Mouse (Mus musculus): ENCODE results near the gene Hoxd8. TPM values are rescaled to one million over a fixed set of nuclear protein-coding genes. Genes with fewer than 3 reads are reported as not detected.

Hoxd8 gene
- polyA plus RNA-seq, 1 experiment = 1.4 TPM

- WGBS = 55% methylated on average over 1 of the region's 1 CpGs
- TF ChIP-seq POLR2A (IDR thresholded peaks at IDR 0.05; ENCODE audit: borderline replicate concordance, control insufficient read depth, low read depth, low read length) (no peak), CTCF (IDR thresholded peaks at IDR 0.05; ENCODE audit: control insufficient read depth, insufficient read depth, low read length) (no peak)
- Histone ChIP-seq H3K27ac (ENCODE audit: control insufficient read depth, insufficient read depth, low read depth, low read length, poor library complexity) (no peak overlapping the region), H3K4me3 (replicated peaks; ENCODE audit: control insufficient read depth, low read depth, low read length) (no peak overlapping the region), H3K4me1 (ENCODE audit: control insufficient read depth, insufficient read depth, low read length) (no peaks in the 10 kb centered on the region)
Measured at GRCm38 (mm10) chr2:74751861-74752260, 47.4 kb downstream of the Hoxd8 start.

- TF ChIP-seq POLR2A (IDR thresholded peaks at IDR 0.05; ENCODE audit: borderline replicate concordance, control insufficient read depth, low read depth, low read length) (no peak), CTCF (IDR thresholded peaks at IDR 0.05; ENCODE audit: control insufficient read depth, insufficient read depth, low read length) (no peak)
- Histone ChIP-seq H3K4me3 (replicated peaks; ENCODE audit: control insufficient read depth, low read depth, low read length) (no peak overlapping the region), H3K27ac (ENCODE audit: control insufficient read depth, insufficient read depth, low read depth, low read length, poor library complexity) (no peak overlapping the region), H3K4me1 (ENCODE audit: control insufficient read depth, insufficient read depth, low read length) (no peaks in the 10 kb centered on the region)
- WGBS = 6% methylated on average over 45 of the region's 45 CpGs
Measured at GRCm38 (mm10) chr2:74752431-74753174, 48.2 kb downstream of the Hoxd8 start.

DNA sequence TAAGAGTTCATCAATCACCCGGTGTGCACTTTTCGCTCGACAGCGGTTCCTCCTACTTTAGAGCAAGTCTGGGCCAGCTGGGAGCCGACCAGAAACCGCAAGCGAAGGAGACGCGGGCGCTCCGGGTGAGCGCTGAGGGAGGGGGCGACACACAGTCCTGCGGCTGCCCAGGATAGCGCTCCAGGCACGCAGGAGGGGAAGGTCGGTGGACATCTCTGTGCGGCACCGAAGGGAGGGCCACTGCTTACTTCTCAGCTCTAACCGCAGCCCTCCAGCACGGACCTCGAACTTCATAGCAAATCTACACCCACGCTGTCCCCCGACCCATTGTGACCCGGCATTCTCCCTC, 48.7 kb downstream of the Hoxd8 start:
- Histone ChIP-seq H3K4me3 (replicated peaks; ENCODE audit: control insufficient read depth, low read depth, low read length) (no peak overlapping the region), H3K27ac (ENCODE audit: control insufficient read depth, insufficient read depth, low read depth, low read length, poor library complexity) (no peak overlapping the region), H3K4me1 (ENCODE audit: control insufficient read depth, insufficient read depth, low read length) (no peaks in the 10 kb centered on the region)
- WGBS = 1% methylated on average over 25 of the region's 25 CpGs
- TF ChIP-seq CTCF (IDR thresholded peaks at IDR 0.05; ENCODE audit: control insufficient read depth, insufficient read depth, low read length) = no peak
- no peak for TF ChIP-seq POLR2A (IDR thresholded peaks at IDR 0.05; ENCODE audit: borderline replicate concordance, control insufficient read depth, low read depth, low read length)

DNA sequence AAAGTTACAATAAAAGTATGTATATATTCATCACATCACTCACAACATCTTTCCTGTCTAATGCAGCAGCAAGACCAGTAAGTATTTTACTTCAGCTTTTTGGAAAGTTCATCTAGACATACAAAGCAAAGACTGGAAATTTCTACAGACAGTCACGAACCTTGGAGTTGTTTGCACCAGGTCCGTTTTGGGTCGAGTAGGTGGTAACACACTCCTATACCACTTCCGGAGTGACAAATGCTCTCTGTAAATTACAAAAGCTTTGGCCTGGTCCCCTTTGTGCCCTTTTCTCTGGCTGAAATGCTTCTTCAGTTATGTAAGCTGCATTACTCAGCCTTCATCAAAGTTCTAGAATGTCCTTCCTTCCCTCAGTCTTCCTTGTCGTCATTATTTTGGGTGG, 49.3 kb downstream of the Hoxd8 start:
- TF ChIP-seq CTCF (IDR thresholded peaks at IDR 0.05; ENCODE audit: control insufficient read depth, insufficient read depth, low read length) (no peak), POLR2A (IDR thresholded peaks at IDR 0.05; ENCODE audit: borderline replicate concordance, control insufficient read depth, low read depth, low read length) (no peak)
- Histone ChIP-seq H3K27ac (ENCODE audit: control insufficient read depth, insufficient read depth, low read depth, low read length, poor library complexity) (no peak overlapping the region), H3K4me1 (ENCODE audit: control insufficient read depth, insufficient read depth, low read length) (no peaks in the 10 kb centered on the region), H3K4me3 (replicated peaks; ENCODE audit: control insufficient read depth, low read depth, low read length) (no peak overlapping the region)
- 17% methylated on average over 5 of the region's 5 CpGs for WGBS

Other genes starting within 250 kb of the Hoxd8 start
- gene Lnpk, start 125.2 kb upstream of the Hoxd8 start, polyA plus RNA-seq (2011; ENCODE audit: insufficient read depth, insufficient read length, low replicate concordance, missing spikeins) = 8.4 and 14.2 TPM in 2 replicates
- gene Evx2, start 45.1 kb upstream of the Hoxd8 start, polyA plus RNA-seq (2011; ENCODE audit: insufficient read depth, insufficient read length, low replicate concordance, missing spikeins) = not detected in 2 replicates
- 1.2 TPM in 1 of 2 replicates, not detected in the other for gene Hoxd13, start 36.3 kb upstream of the Hoxd8 start, polyA plus RNA-seq (2011; ENCODE audit: insufficient read depth, insufficient read length, low replicate concordance, missing spikeins)
- gene Hoxd12, start 29.6 kb upstream of the Hoxd8 start, polyA plus RNA-seq (2011; ENCODE audit: insufficient read depth, insufficient read length, low replicate concordance, missing spikeins) = not detected in 2 replicates
- 0.60 TPM in 1 of 2 replicates, not detected in the other for gene Hoxd11, start 25.1 kb upstream of the Hoxd8 start, polyA plus RNA-seq (2011; ENCODE audit: insufficient read depth, insufficient read length, low replicate concordance, missing spikeins)
- not detected in 2 replicates for gene Hoxd10, start 12.7 kb upstream of the Hoxd8 start, polyA plus RNA-seq (2011; ENCODE audit: insufficient read depth, insufficient read length, low replicate concordance, missing spikeins)
- gene Hoxd9, start 6.9 kb upstream of the Hoxd8 start, polyA plus RNA-seq (2011; ENCODE audit: insufficient read depth, insufficient read length, low replicate concordance, missing spikeins) = not detected in 2 replicates
- gene Hoxd3, start 7.3 kb downstream of the Hoxd8 start, polyA plus RNA-seq (2011; ENCODE audit: insufficient read depth, insufficient read length, low replicate concordance, missing spikeins) = not detected in 2 replicates
- 2.9 TPM in 1 of 2 replicates, not detected in the other for gene Hoxd4, start 7.3 kb downstream of the Hoxd8 start, polyA plus RNA-seq (2011; ENCODE audit: insufficient read depth, insufficient read length, low replicate concordance, missing spikeins)
- gene Gm28230, start 22.1 kb downstream of the Hoxd8 start, polyA plus RNA-seq (2011; ENCODE audit: insufficient read depth, insufficient read length, low replicate concordance, missing spikeins) = not detected in 2 replicates
- not detected in 2 replicates for gene Hoxd1, start 58.4 kb downstream of the Hoxd8 start, polyA plus RNA-seq (2011; ENCODE audit: insufficient read depth, insufficient read length, low replicate concordance, missing spikeins)
- 18.7 and 26.7 TPM in 2 replicates for gene Mtx2, start 121.2 kb downstream of the Hoxd8 start, polyA plus RNA-seq (2011; ENCODE audit: insufficient read depth, insufficient read length, low replicate concordance, missing spikeins)

Data from bone marrow, adult 2 months (tissue).